Mouse (Mus musculus) layer of hippocampus, postnatal 36 days (tissue): Measurements from ENCODE around the gene Farp1. TPM values are rescaled to one million over a fixed set of nuclear protein-coding genes. Genes with fewer than 3 reads are reported as not detected.

ENCODE experiments used
- DNase-seq, 2 experiments: peaks; one replicate each; pipeline ENCODE4 v3.0.0; 2022
- total RNA-seq, 2 experiments: library from RNA; stranded (reverse); gene quantifications; 2 replicates each; pipeline ENCODE4 v1.2.3; 2021

Farp1 gene
- total RNA-seq, 2 experiments from 2014 or later = 91.6 to 115 TPM

GRCm38 (mm10) chr14:121057750-121058149 lies 22.8 kb downstream of the Farp1 start:
- DNase-seq = no peak

GRCm38 (mm10) chr14:121058481-121058880 lies 23.5 kb downstream of the Farp1 start:
- DNase-seq = no peak

- DNase-seq = no peak
Measured at GRCm38 (mm10) chr14:121059266-121059665, 24.3 kb downstream of the Farp1 start.

GRCm38 (mm10) chr14:121060484-121060883 lies 25.5 kb downstream of the Farp1 start:
- no peak for DNase-seq

GRCm38 (mm10) chr14:121061686-121062085 lies 26.7 kb downstream of the Farp1 start:
- no peak for DNase-seq

- peak; percentile 36 to 40 for DNase-seq
Measured at GRCm38 (mm10) chr14:121062238-121063082, 27.5 kb downstream of the Farp1 start.

GRCm38 (mm10) chr14:121064726-121065125 lies 29.7 kb downstream of the Farp1 start:
- DNase-seq = no peak

GRCm38 (mm10) chr14:121073093-121073866 lies 38.3 kb downstream of the Farp1 start:
- DNase-seq = no peak

GRCm38 (mm10) chr14:121074197-121074734 lies 39.3 kb downstream of the Farp1 start:
- no peak for DNase-seq

- DNase-seq = no peak
Measured at GRCm38 (mm10) chr14:121080739-121081138, 45.7 kb downstream of the Farp1 start.

GRCm38 (mm10) chr14:121082341-121082740 lies 47.3 kb downstream of the Farp1 start:
- DNase-seq = peak; percentile 60 to 74

GRCm38 (mm10) chr14:121082793-121083192 lies 47.8 kb downstream of the Farp1 start:
- DNase-seq = no peak

- no peak for DNase-seq
Measured at GRCm38 (mm10) chr14:121083352-121083751, 48.4 kb downstream of the Farp1 start.

GRCm38 (mm10) chr14:121092517-121092916 lies 57.5 kb downstream of the Farp1 start:
- DNase-seq = no peak

- DNase-seq = no peak
Measured at GRCm38 (mm10) chr14:121093860-121094259, 58.9 kb downstream of the Farp1 start.

- no peak for DNase-seq
Measured at GRCm38 (mm10) chr14:121097640-121098435, 62.8 kb downstream of the Farp1 start.

GRCm38 (mm10) chr14:121099120-121099519 lies 64.1 kb downstream of the Farp1 start:
- DNase-seq = no peak

GRCm38 (mm10) chr14:121099876-121100275 lies 64.9 kb downstream of the Farp1 start:
- no peak for DNase-seq

GRCm38 (mm10) chr14:121100829-121101228 lies 65.8 kb downstream of the Farp1 start:
- DNase-seq = no peak

GRCm38 (mm10) chr14:121101531-121101930 lies 66.5 kb downstream of the Farp1 start:
- DNase-seq = no peak

GRCm38 (mm10) chr14:121102599-121102998 lies 67.6 kb downstream of the Farp1 start:
- no peak for DNase-seq

- peak in 1 of 2 experiments; percentile 15 for DNase-seq
Measured at GRCm38 (mm10) chr14:121103459-121103858, 68.5 kb downstream of the Farp1 start.
